Mouse (Mus musculus) myocyte (in vitro differentiated cells): ENCODE data around the gene Rnf41. TPM values are rescaled to one million over a fixed set of nuclear protein-coding genes. Genes with fewer than 3 reads are reported as not detected.
A peak's percentile ranks its signal among the peaks of the same experiment; 100 is the strongest.

ENCODE experiments used
- H3K27me3 ChIP-seq: one replicate; pipeline ENCODE4 v1.6.1; 2011; ENCODE audit not compliant: control insufficient read depth, insufficient read depth, insufficient read length
- H3K36me3 ChIP-seq: one replicate; pipeline ENCODE4 v1.6.1; 2011; ENCODE audit not compliant: control insufficient read depth, insufficient read depth
- H3K4me2 ChIP-seq: one replicate; pipeline ENCODE4 v1.6.1; 2011; ENCODE audit warnings: low read depth, control low read depth
- H3K4me3 ChIP-seq: one replicate; pipeline ENCODE4 v1.5.1; 2011; ENCODE audit warnings: mild to moderate bottlenecking, control low read depth, moderate library complexity
- H3K79me2 ChIP-seq: one replicate; pipeline ENCODE4 v1.6.1; 2011; ENCODE audit not compliant: control insufficient read depth, insufficient read depth
- H3ac ChIP-seq: one replicate; pipeline ENCODE4 v1.6.1; 2011; ENCODE audit not compliant: control insufficient read depth, insufficient read length
- CEBPB ChIP-seq: IDR thresholded peaks from 2 replicates; pipeline ENCODE4 v1.6.1; 2011; ENCODE audit warnings: mild to moderate bottlenecking, moderate library complexity; ENCODE audit not compliant: poor library complexity, insufficient read depth, severe bottlenecking
- E2F4 ChIP-seq: IDR thresholded peaks from one replicate; pipeline ENCODE4 v1.6.1; 2011; ENCODE audit warnings: mild to moderate bottlenecking, control low read depth, moderate library complexity; ENCODE audit not compliant: insufficient read depth
- MAX ChIP-seq: IDR thresholded peaks from one replicate; pipeline ENCODE4 v1.6.1; 2011; ENCODE audit warnings: low read depth, mild to moderate bottlenecking, control low read depth
- MYOD1 ChIP-seq, 3 experiments: IDR thresholded peaks; one replicate each; pipeline ENCODE4 v1.6.1; 2011; ENCODE audit warnings: control low read depth in 2 of 3, low read depth in 2 of 3, mild to moderate bottlenecking in 2 of 3, moderate library complexity in 1 of 3; ENCODE audit not compliant: insufficient read length in 2 of 3, control insufficient read depth in 1 of 3
- MYOG ChIP-seq, 3 experiments: IDR thresholded peaks; one replicate each; pipeline ENCODE4 v1.6.1; 2011; ENCODE audit warnings: control low read depth in 2 of 3, low read depth in 2 of 3, mild to moderate bottlenecking in 2 of 3; ENCODE audit not compliant: insufficient read length in 2 of 3, control insufficient read depth in 1 of 3, insufficient read depth in 1 of 3
- POLR2A ChIP-seq: IDR thresholded peaks from one replicate; pipeline ENCODE4 v1.6.1; 2011; ENCODE audit warnings: low read depth, mild to moderate bottlenecking, control low read depth, moderate library complexity; ENCODE audit not compliant: insufficient read length
- POLR2AphosphoS2 ChIP-seq: IDR thresholded peaks from one replicate; pipeline ENCODE4 v1.6.1; 2011; ENCODE audit warnings: low read depth, control low read depth; ENCODE audit not compliant: insufficient read length
- REST ChIP-seq: IDR thresholded peaks from one replicate; pipeline ENCODE4 v1.6.1; 2011; ENCODE audit warnings: mild to moderate bottlenecking, control low read depth, moderate library complexity; ENCODE audit not compliant: insufficient read depth, insufficient read length
- SRF ChIP-seq: IDR thresholded peaks from one replicate; pipeline ENCODE4 v1.6.1; 2011; ENCODE audit warnings: low read depth; ENCODE audit not compliant: control insufficient read depth, insufficient read length
- TCF12 ChIP-seq: IDR thresholded peaks from one replicate; pipeline ENCODE4 v1.6.1; 2011; ENCODE audit warnings: mild to moderate bottlenecking, control low read depth; ENCODE audit not compliant: poor library complexity, insufficient read depth, severe bottlenecking
- TCF3 ChIP-seq: IDR thresholded peaks from one replicate; pipeline ENCODE4 v1.6.1; 2011; ENCODE audit warnings: low read depth, control low read depth; ENCODE audit not compliant: insufficient read length
- USF1 ChIP-seq: IDR thresholded peaks from one replicate; pipeline ENCODE4 v1.6.1; 2011; ENCODE audit warnings: low read depth, mild to moderate bottlenecking, control low read depth, moderate library complexity
- polyA plus RNA-seq: library from polyadenylated mRNA; unstranded; fragments of >200 nt; fragmentation: generic; extraction: Trizol; gene quantifications from one replicate; pipeline ENCODE4 v1.2.1, GENCODE M21; 2012; ENCODE audit warnings: missing spikeins

Gene Rnf41
- polyA plus RNA-seq, 1 experiment: 35.2 TPM

DNA sequence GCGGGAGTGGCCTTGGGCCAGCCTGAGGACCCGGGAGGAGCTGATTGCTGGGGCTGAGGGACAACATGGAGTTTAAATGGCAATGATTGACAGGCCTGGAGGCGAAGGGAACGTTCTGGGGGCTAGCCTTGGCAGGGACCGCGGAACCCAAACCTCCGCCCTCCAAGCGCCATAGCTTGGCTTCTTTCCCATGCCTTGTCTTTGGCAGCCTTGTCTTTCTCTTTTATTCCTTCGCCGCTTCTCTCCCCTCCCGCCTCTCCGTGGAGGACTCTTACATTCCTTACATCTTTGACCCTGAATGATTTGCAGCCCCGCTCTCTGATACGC, 561 bp downstream of the Rnf41 start:
- Histone ChIP-seq H3ac (peak overlapping the region; percentile 64), H3K4me3 (peak overlapping the region; percentile 96), H3K27me3 (no peaks in the 10 kb centered on the region), H3K79me2 (peaks cover 39% of the 10 kb centered on the region), H3K4me2 (peak overlapping the region; percentile 96), H3K36me3 (peaks cover 18% of the 10 kb centered on the region)
- TF ChIP-seq POLR2AphosphoS2 (no peak), CEBPB (no peak), USF1 (no peak), MYOG (IDR thresholded peaks at IDR 0.05; ENCODE audit: control insufficient read depth in 1 of 3, insufficient read depth in 1 of 3, insufficient read length in 2 of 3, low read depth in 2 of 3) (no peak), MAX (no peak), SRF (no peak), E2F4 (no peak), TCF3 (no peak), POLR2A (no peak), REST (no peak), TCF12 (no peak), MYOD1 (IDR thresholded peaks at IDR 0.05; ENCODE audit: control insufficient read depth in 1 of 3, insufficient read length in 2 of 3, low read depth in 2 of 3) (no peak)

DNA sequence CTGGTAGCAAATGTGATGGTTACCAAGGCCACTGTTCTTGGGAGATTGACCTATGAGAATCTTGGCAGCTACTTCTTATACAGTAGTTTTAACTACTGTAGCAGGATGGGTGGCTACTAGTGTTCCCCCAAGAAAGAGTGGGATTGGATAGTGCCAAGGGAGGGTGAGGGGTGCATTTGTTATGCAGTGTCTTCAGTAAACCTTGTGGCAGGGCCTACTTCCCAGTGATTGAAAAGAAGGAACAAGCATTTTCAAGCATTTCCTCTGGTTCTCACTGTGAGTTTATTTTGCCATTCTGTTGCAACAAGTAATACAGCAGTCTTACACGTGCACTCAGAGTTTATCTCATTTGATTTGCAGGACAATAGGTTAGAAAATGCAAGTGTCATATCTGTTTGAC, 1.1 kb downstream of the Rnf41 start:
- H3K79me2 ChIP-seq: peaks cover 39% of the 10 kb centered on the region
- peaks cover 20% of the 10 kb centered on the region for H3K36me3 ChIP-seq
- peak overlapping the region; percentile 64 for H3ac ChIP-seq
- peak overlapping the region; percentile 96 for H3K4me3 ChIP-seq
- TF ChIP-seq TCF3 (no peak), TCF12 (no peak), REST (no peak), MYOD1 (IDR thresholded peaks at IDR 0.05; ENCODE audit: control insufficient read depth in 1 of 3, insufficient read length in 2 of 3, low read depth in 2 of 3) (no peak), USF1 (no peak), E2F4 (no peak), MYOG (IDR thresholded peaks at IDR 0.05; ENCODE audit: control insufficient read depth in 1 of 3, insufficient read depth in 1 of 3, insufficient read length in 2 of 3, low read depth in 2 of 3) (no peak), POLR2A (no peak), MAX (no peak), CEBPB (no peak), SRF (no peak), POLR2AphosphoS2 (no peak)
- H3K4me2 ChIP-seq: peak overlapping the region; percentile 96
- H3K27me3 ChIP-seq: no peaks in the 10 kb centered on the region

DNA sequence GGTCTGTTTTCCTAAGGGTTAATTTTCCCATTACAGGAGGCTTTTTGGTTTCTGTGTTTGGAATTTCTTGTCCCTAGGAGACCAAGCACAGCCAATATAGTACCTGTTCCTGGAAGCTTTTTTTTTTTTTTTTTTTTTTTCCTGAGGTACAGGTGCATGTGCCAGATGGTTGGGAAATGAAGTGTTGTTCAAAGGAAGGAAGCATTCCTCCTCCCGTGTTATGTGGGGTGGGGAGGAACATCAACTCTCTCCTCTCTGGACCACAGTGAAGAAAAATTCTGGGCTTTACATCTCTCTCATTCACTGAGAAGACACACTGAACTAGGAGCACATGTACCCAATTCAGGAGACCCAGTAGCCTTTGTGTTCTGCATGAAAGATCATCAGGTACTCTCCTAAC, 1.6 kb downstream of the Rnf41 start:
- H3K79me2 ChIP-seq: peaks cover 39% of the 10 kb centered on the region
- peak overlapping the region; percentile 96 for H3K4me3 ChIP-seq
- H3ac ChIP-seq: no peak overlapping the region
- TF ChIP-seq CEBPB (no peak), SRF (no peak), POLR2AphosphoS2 (no peak), REST (no peak), MYOD1 (IDR thresholded peaks at IDR 0.05; ENCODE audit: control insufficient read depth in 1 of 3, insufficient read length in 2 of 3, low read depth in 2 of 3) (no peak), MYOG (IDR thresholded peaks at IDR 0.05; ENCODE audit: control insufficient read depth in 1 of 3, insufficient read depth in 1 of 3, insufficient read length in 2 of 3, low read depth in 2 of 3) (no peak), TCF3 (no peak), E2F4 (no peak), USF1 (no peak), POLR2A (no peak), TCF12 (no peak), MAX (no peak)
- H3K27me3 ChIP-seq: no peaks in the 10 kb centered on the region
- peak overlapping the region; percentile 96 for H3K4me2 ChIP-seq
- peaks cover 25% of the 10 kb centered on the region for H3K36me3 ChIP-seq

DNA sequence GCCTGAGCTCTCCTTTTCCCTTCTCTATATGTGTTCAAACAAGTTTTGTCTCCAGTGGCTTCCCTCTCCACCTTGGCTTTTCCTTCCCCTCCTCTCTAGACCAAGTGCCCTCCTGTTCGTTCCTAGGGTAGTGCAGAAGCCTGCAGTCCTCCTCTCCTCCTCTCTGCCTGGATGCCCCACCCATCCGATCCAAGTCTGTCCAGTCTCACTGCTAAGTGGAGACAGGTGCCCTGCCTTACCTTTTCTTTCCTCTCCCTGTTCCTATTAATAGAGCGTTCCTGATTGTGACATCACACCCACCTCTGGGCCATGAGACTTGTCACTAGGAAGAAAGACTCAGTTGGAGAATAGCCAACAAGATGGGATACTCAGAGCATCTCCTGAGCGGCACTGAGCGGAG, 3.4 kb downstream of the Rnf41 start:
- no peak overlapping the region for H3K4me2 ChIP-seq
- H3K36me3 ChIP-seq: peaks cover 26% of the 10 kb centered on the region
- TF ChIP-seq CEBPB (no peak), POLR2AphosphoS2 (no peak), POLR2A (no peak), REST (no peak), MYOG (IDR thresholded peaks at IDR 0.05; ENCODE audit: control insufficient read depth in 1 of 3, insufficient read depth in 1 of 3, insufficient read length in 2 of 3, low read depth in 2 of 3) (no peak), TCF3 (no peak), SRF (no peak), USF1 (no peak), MAX (no peak), MYOD1 (IDR thresholded peaks at IDR 0.05; ENCODE audit: control insufficient read depth in 1 of 3, insufficient read length in 2 of 3, low read depth in 2 of 3) (no peak), TCF12 (no peak), E2F4 (no peak)
- no peak overlapping the region for H3K4me3 ChIP-seq
- H3K79me2 ChIP-seq: peaks cover 39% of the 10 kb centered on the region
- no peaks in the 10 kb centered on the region for H3K27me3 ChIP-seq
- no peak overlapping the region for H3ac ChIP-seq
